Mouse (Mus musculus): ENCODE results near the gene Plk5. TPM values are rescaled to one million over a fixed set of nuclear protein-coding genes. Genes with fewer than 3 reads are reported as not detected.
A peak's percentile ranks its signal among the peaks of the same experiment; 100 is the strongest.

The Plk5 gene
- polyA plus RNA-seq, 1 experiment from 2014 or later: not detected

- Histone ChIP-seq H3K27ac (ENCODE audit: poor library complexity, severe bottlenecking) (no peak overlapping the region), H3K4me3 (no peak overlapping the region), H3K36me3 (no peaks in the 10 kb centered on the region), H3K9me3 (replicated peaks) (peaks cover 9% of the 10 kb centered on the region), H3K27me3 (replicated peaks) (peaks cover 85% of the 10 kb centered on the region), H3K9ac (no peak overlapping the region), H3K4me2 (no peak overlapping the region), H3K4me1 (replicated peaks) (no peaks in the 10 kb centered on the region)
- 55% methylated on average over 6 of the region's 6 CpGs for WGBS
- ATAC-seq (ENCODE audit: insufficient number of reproducible peaks, low FRiP score): peak; percentile 27
Measured at GRCm38 (mm10) chr10:80363734-80364133, 7.5 kb downstream of the Plk5 start.

GRCm38 (mm10) chr10:80365736-80366135, 9.5 kb downstream of the Plk5 start:
- peaks cover 9% of the 10 kb centered on the region for H3K9me3 ChIP-seq (replicated peaks)
- H3K27ac ChIP-seq (ENCODE audit: poor library complexity, severe bottlenecking): no peak overlapping the region
- H3K9ac ChIP-seq: no peak overlapping the region
- 63% methylated on average over 6 of the region's 6 CpGs for WGBS
- no peak for ATAC-seq (ENCODE audit: insufficient number of reproducible peaks, low FRiP score)
- H3K4me1 ChIP-seq (replicated peaks): no peaks in the 10 kb centered on the region
- H3K4me2 ChIP-seq: no peak overlapping the region
- peaks cover 73% of the 10 kb centered on the region for H3K27me3 ChIP-seq (replicated peaks)
- H3K36me3 ChIP-seq: no peaks in the 10 kb centered on the region
- H3K4me3 ChIP-seq: no peak overlapping the region

- Histone ChIP-seq H3K9ac (no peak overlapping the region), H3K4me1 (replicated peaks) (peaks cover 3% of the 10 kb centered on the region; the same call in 1 of the 2 replicates), H3K4me3 (no peak overlapping the region), H3K9me3 (replicated peaks) (peaks cover 5% of the 10 kb centered on the region), H3K27me3 (replicated peaks) (peaks cover 69% of the 10 kb centered on the region), H3K27ac (ENCODE audit: poor library complexity, severe bottlenecking) (no peak overlapping the region), H3K4me2 (no peak overlapping the region), H3K36me3 (no peaks in the 10 kb centered on the region)
- WGBS: 52% methylated on average over 5 of the region's 5 CpGs
- no peak for ATAC-seq (ENCODE audit: insufficient number of reproducible peaks, low FRiP score)
Measured at GRCm38 (mm10) chr10:80367954-80368353, 11.7 kb downstream of the Plk5 start.

DNA sequence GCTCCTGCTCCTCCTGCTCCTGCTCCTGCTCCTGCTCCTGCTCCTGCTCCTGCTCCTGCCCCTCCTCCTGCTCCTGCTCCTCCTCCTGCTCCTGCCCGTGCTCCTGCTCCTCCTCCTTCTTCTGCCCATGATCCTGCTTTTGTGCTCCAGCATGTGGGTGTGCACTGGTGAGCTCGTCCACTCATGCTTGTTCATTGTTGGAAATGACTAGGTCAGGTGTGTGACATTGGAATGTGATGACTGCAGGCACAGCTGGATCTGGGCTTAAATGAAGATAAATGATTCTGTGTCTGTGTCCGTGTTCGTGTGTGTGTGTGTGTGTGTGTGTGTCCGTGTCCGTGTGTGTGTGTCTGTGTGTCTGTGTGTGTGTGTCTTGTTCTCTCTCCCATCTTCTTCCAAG, 12.1 kb downstream of the Plk5 start:
- Histone ChIP-seq H3K9ac (no peak overlapping the region), H3K27ac (ENCODE audit: poor library complexity, severe bottlenecking) (no peak overlapping the region), H3K4me1 (replicated peaks) (peaks cover 3% of the 10 kb centered on the region; the same call in 1 of the 2 replicates), H3K27me3 (replicated peaks) (peaks cover 70% of the 10 kb centered on the region), H3K4me3 (no peak overlapping the region), H3K9me3 (replicated peaks) (peaks cover 5% of the 10 kb centered on the region), H3K36me3 (no peaks in the 10 kb centered on the region), H3K4me2 (no peak overlapping the region)
- WGBS: 80% methylated on average over 6 of the region's 6 CpGs
- no peak for ATAC-seq (ENCODE audit: insufficient number of reproducible peaks, low FRiP score)

DNA sequence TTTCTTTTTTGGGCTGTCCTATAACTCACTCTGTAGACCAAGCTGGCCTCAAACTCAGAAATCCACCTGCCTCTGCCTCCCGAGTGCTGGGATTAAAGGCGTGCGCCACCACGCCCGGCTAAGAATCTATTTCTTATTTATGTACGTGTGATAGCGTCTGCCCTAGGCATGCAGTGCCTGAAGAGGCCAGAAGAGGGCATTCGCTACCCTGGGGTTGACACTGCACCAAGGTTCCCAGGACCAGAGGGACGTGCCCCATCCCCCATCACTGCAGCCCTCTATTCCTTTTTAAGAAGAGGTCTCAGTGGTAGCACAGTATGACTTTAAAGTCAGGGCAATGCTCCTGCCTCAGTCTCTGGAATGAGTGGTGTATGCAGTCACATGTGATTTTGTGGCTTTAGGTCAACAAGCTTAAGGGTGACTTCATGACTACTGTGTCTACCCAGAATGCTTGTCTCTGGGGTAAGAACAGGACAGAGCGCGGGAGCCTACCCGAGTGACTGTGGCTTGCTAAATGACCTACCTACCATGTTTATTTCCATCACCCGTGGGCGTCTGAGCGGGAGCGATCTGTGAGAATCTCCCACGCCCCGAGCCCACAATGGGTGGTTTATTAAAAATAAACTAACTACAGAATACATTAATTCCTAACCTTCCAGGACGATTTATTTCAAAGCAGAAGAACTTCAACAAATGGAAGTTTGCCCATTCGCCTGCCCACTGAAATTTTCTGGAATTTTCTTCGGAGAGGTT, 13.9 kb downstream of the Plk5 start:
- Histone ChIP-seq H3K4me2 (no peak overlapping the region), H3K4me1 (replicated peaks) (peaks cover 3% of the 10 kb centered on the region; the same call in 1 of the 2 replicates), H3K36me3 (no peaks in the 10 kb centered on the region), H3K27me3 (replicated peaks) (peaks cover 54% of the 10 kb centered on the region), H3K9ac (no peak overlapping the region), H3K9me3 (replicated peaks) (peaks cover 5% of the 10 kb centered on the region), H3K27ac (ENCODE audit: poor library complexity, severe bottlenecking) (no peak overlapping the region), H3K4me3 (no peak overlapping the region)
- 72% methylated on average over 21 of the region's 21 CpGs for WGBS
- no peak for ATAC-seq (ENCODE audit: insufficient number of reproducible peaks, low FRiP score)

DNA sequence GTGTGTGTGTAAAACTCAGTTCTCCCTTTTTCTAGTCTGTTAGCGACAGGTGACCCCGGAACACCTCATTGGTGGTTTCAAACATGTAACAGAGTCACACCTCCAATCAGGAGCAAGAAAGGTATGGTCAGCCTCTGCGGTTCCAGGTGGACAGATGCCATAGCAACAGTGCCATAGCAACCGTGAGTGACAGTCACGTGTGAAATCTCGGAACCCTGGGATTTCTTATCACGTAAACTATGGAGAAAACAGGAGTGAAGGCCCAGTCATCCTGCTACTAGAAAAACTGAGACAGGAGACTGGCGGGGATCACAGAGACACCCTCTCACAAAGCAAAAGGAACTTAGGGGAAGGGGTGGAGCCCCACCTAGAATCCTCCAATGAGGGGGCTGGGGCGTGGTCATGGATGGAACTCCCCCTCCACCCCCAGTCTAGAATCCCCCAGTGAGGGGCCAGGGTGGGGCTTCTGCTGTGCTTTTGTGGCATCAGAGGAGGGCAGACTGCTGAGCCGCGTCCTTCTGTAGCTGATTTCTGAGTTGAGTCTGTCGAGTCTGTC, 15.2 kb downstream of the Plk5 start:
- Histone ChIP-seq H3K4me1 (replicated peaks) (peaks cover 3% of the 10 kb centered on the region; the same call in 1 of the 2 replicates), H3K9ac (peak overlapping the region; percentile 16; the same call in 1 of the 2 replicates), H3K27me3 (replicated peaks) (peaks cover 43% of the 10 kb centered on the region), H3K36me3 (no peaks in the 10 kb centered on the region), H3K4me3 (peak overlapping the region; percentile 29), H3K27ac (ENCODE audit: poor library complexity, severe bottlenecking) (no peak overlapping the region), H3K9me3 (replicated peaks) (peaks cover 5% of the 10 kb centered on the region), H3K4me2 (peak overlapping the region; percentile 39)
- WGBS: 7% methylated on average over 12 of the region's 12 CpGs
- ATAC-seq (ENCODE audit: insufficient number of reproducible peaks, low FRiP score): 0 out of 2 replicates have a peak, but pooled peaks have one; percentile 28

GRCm38 (mm10) chr10:80371983-80372382, 15.7 kb downstream of the Plk5 start:
- Histone ChIP-seq H3K4me2 (peak overlapping the region; percentile 39), H3K9me3 (replicated peaks) (peaks cover 5% of the 10 kb centered on the region), H3K27me3 (replicated peaks) (peaks cover 38% of the 10 kb centered on the region), H3K4me3 (0 out of 2 replicates have a peak overlapping the region, but pooled peaks have one; percentile 29), H3K4me1 (replicated peaks) (peaks cover 3% of the 10 kb centered on the region; the same call in 1 of the 2 replicates), H3K36me3 (no peaks in the 10 kb centered on the region), H3K27ac (ENCODE audit: poor library complexity, severe bottlenecking) (no peak overlapping the region), H3K9ac (no peak overlapping the region)
- no peak for ATAC-seq (ENCODE audit: insufficient number of reproducible peaks, low FRiP score)
- 64% methylated on average over 9 of the region's 9 CpGs for WGBS

DNA sequence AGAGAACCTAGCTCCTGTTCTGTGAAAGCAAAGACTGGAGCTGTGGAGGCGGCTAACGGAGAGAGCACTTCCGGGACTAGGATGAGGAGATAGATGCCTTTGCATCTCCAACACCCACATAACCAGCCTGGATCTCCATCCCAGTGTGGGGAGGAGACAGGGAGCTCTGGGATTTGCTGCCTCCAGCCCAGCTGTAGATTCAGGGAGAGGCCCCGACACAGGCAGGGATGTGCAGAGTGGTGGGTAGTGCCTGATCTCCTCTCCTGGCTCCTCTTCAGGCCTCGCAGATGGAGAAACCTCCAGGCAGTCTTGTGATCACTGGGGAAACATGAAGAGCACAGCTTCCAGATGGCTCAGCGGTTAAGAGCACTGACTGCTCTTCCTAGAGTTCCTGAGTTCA, 16.4 kb downstream of the Plk5 start:
- ATAC-seq (ENCODE audit: insufficient number of reproducible peaks, low FRiP score): no peak
- Histone ChIP-seq H3K4me1 (replicated peaks) (peaks cover 3% of the 10 kb centered on the region; the same call in 1 of the 2 replicates), H3K4me2 (no peak overlapping the region), H3K9me3 (replicated peaks) (peaks cover 5% of the 10 kb centered on the region), H3K27me3 (replicated peaks) (peaks cover 31% of the 10 kb centered on the region), H3K4me3 (no peak overlapping the region), H3K27ac (ENCODE audit: poor library complexity, severe bottlenecking) (no peak overlapping the region), H3K9ac (peak overlapping the region; percentile 25; the same call in 1 of the 2 replicates), H3K36me3 (no peaks in the 10 kb centered on the region)
- 83% methylated on average over 6 of the region's 6 CpGs for WGBS

DNA sequence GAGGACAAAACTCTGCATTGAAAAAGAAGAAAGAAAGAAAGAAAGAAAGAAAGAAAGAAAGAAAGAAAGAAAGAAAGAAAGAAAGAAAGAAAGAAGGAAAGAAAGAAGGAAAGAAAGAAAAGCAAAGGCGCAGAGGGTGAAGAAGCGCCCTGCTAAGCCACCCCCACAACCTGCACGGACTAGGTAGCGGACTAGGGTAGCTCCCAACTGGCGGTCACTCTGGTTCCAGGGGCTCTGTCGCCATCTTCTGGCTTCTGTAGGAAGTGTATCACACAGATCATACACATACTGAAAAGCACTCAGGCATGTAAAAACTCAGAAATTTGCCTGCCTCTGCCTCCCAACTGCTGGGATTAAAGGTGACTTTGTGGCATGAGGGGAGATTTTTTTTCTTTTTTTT, 17.8 kb downstream of the Plk5 start:
- ATAC-seq (ENCODE audit: insufficient number of reproducible peaks, low FRiP score): no peak
- Histone ChIP-seq H3K36me3 (no peaks in the 10 kb centered on the region), H3K9me3 (replicated peaks) (no peaks in the 10 kb centered on the region), H3K27me3 (replicated peaks) (peaks cover 20% of the 10 kb centered on the region), H3K27ac (ENCODE audit: poor library complexity, severe bottlenecking) (no peak overlapping the region), H3K4me1 (replicated peaks) (peaks cover 3% of the 10 kb centered on the region; the same call in 1 of the 2 replicates), H3K4me3 (no peak overlapping the region), H3K9ac (no peak overlapping the region), H3K4me2 (no peak overlapping the region)
- WGBS: 14% methylated on average over 6 of the region's 6 CpGs

GRCm38 (mm10) chr10:80376160-80376559, 19.9 kb downstream of the Plk5 start:
- Histone ChIP-seq H3K4me1 (replicated peaks) (peaks cover 3% of the 10 kb centered on the region; the same call in 1 of the 2 replicates), H3K9me3 (replicated peaks) (no peaks in the 10 kb centered on the region), H3K9ac (no peak overlapping the region), H3K4me3 (no peak overlapping the region), H3K27me3 (replicated peaks) (peaks cover 12% of the 10 kb centered on the region), H3K36me3 (peaks cover 14% of the 10 kb centered on the region), H3K4me2 (no peak overlapping the region), H3K27ac (ENCODE audit: poor library complexity, severe bottlenecking) (no peak overlapping the region)
- 2% methylated on average over 7 of the region's 7 CpGs for WGBS
- no peak for ATAC-seq (ENCODE audit: insufficient number of reproducible peaks, low FRiP score)

DNA sequence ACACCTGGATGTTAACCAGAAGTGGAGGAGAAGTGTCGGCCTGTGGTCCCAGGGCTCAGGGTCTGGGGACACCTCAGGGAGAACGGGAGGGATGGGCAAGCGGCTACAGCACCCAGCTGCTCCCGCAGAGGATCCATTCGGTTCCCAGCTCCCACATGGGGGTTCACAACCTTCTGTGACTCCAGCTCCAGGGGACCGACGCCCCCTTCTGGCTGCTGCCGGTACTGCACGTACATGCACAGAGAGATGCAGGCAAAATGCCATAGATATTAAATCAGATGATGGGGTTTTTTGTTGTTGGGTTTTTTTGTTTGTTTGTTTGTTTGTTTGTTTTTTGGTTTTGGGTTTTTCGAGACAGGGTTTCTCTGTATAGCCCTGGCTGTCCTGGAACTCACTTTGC, 21.5 kb downstream of the Plk5 start:
- no peak for ATAC-seq (ENCODE audit: insufficient number of reproducible peaks, low FRiP score)
- no peaks in the 10 kb centered on the region for H3K4me1 ChIP-seq (replicated peaks)
- H3K36me3 ChIP-seq: peaks cover 30% of the 10 kb centered on the region
- H3K27me3 ChIP-seq (replicated peaks): peaks cover 8% of the 10 kb centered on the region
- no peak overlapping the region for H3K4me2 ChIP-seq
- no peak overlapping the region for H3K27ac ChIP-seq (ENCODE audit: poor library complexity, severe bottlenecking)
- H3K4me3 ChIP-seq: no peak overlapping the region
- 39% methylated on average over 10 of the region's 10 CpGs for WGBS
- H3K9me3 ChIP-seq (replicated peaks): no peaks in the 10 kb centered on the region
- no peak overlapping the region for H3K9ac ChIP-seq
